Mouse (Mus musculus): ENCODE results near the gene Ssbp1. TPM values are rescaled to one million over a fixed set of nuclear protein-coding genes. Genes with fewer than 3 reads are reported as not detected.

Gene Ssbp1
- polyA plus RNA-seq, 1 experiment: 0.59 TPM

DNA sequence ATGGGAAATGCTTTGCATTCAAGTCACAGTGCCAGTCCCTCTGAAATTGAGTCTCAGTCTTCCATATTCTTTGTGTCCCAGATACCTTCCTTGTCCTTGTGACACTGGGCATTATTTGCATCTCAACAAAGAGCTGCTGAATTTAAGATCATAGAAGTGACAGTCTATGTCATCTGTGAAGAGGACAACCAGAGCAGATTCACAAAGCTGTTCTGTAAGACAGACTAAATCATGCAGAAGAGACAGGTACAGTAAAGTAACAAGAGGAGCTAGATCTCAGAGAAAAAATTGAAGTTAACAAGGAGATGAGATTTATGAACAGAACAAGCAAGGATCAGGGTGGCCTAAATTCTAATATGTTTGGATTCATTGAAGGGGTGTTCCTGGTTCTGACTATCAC, 19.8 kb downstream of the Ssbp1 start, which contains the start of gene Tas2r137:
Gene Tas2r137, plus strand, starts transcription at position 301 of the 400 bp plus-strand sequence.
- H3K4me3 ChIP-seq (replicated peaks): no peak within 1 kb of the TSS
- TF ChIP-seq TAL1 (IDR thresholded peaks at IDR 0.05; ENCODE audit: low read length): no peak
- TF ChIP-seq GATA1 (IDR thresholded peaks at IDR 0.05; ENCODE audit: low read length): no peak
- no peaks in the 10 kb centered on the region for H3K9me3 ChIP-seq (ENCODE audit: control insufficient read depth, low read length)
- no peaks in the 10 kb centered on the region for H3K27me3 ChIP-seq (ENCODE audit: control insufficient read depth)
- H3K36me3 ChIP-seq (ENCODE audit: control insufficient read depth): no peaks in the 10 kb centered on the region
- H3K4me1 ChIP-seq (ENCODE audit: control insufficient read depth): no peaks in the 10 kb centered on the region

DNA sequence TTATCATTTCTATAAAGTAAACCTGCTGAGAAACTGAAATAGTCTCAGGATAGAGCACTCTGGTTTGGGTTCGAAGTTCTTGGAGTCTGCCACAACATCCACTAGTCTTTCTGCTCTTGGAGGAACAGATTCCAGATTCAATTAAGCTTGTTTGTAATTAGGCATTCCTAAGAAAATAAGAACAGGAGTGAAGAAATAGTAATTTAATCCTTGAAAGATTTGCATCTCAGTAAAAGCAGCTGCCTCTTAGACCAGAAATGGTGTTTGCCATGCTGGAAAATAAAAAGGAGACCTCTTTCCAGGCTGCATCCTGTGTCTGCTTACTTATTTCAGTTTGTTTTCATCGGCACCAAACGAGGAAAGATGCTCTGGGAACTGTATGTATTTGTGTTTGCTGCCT, 22.1 kb downstream of the Ssbp1 start, which contains the start of gene Tas2r108:
Gene Tas2r108, plus strand, starts transcription at position 301 of the 400 bp plus-strand sequence.
- TF ChIP-seq TAL1 (IDR thresholded peaks at IDR 0.05; ENCODE audit: low read length): no peak
- no peak for TF ChIP-seq GATA1 (IDR thresholded peaks at IDR 0.05; ENCODE audit: low read length)
- H3K4me3 ChIP-seq (replicated peaks): no peak within 1 kb of the TSS

DNA sequence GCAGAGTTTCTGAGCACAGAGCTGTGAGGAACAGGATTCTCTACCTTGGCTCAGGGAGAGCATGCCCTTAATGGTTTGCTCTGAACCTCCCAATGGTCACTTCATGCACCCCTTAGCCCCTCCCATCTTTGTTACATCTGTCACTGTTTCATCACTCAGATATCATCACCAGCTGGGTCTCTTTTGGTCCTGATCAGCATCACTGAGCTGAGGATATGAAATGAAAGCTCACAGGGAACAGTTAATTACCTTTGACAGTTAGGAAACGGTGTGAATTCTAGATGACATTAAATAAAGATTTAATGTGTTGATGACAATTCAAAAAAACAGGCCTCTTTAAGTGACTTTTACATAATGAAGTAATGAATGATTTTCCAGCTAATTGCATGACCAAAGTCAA, 48.3 kb downstream of the Ssbp1 start, which contains the start of gene Prss37:
Gene Prss37, minus strand, starts transcription at position 101 of the 400 bp plus-strand sequence.
- Histone ChIP-seq H3K4me1 (ENCODE audit: control insufficient read depth) (no peaks in the 10 kb centered on the region), H3K27me3 (ENCODE audit: control insufficient read depth) (no peaks in the 10 kb centered on the region), H3K9me3 (ENCODE audit: control insufficient read depth, low read length) (no peaks in the 10 kb centered on the region), H3K36me3 (ENCODE audit: control insufficient read depth) (no peaks in the 10 kb centered on the region), H3K4me3 (replicated peaks) (no peak within 1 kb of the TSS)
- TF ChIP-seq GATA1 (IDR thresholded peaks at IDR 0.05; ENCODE audit: low read length) (no peak), TAL1 (IDR thresholded peaks at IDR 0.05; ENCODE audit: low read length) (no peak)

More for the DNA sequence above, 22.1 kb downstream of the Ssbp1 start, which contains the start of gene Tas2r108:
- Histone ChIP-seq H3K27me3 (ENCODE audit: control insufficient read depth) (no peaks in the 10 kb centered on the region), H3K4me1 (ENCODE audit: control insufficient read depth) (no peaks in the 10 kb centered on the region), H3K36me3 (ENCODE audit: control insufficient read depth) (no peaks in the 10 kb centered on the region), H3K9me3 (ENCODE audit: control insufficient read depth, low read length) (no peaks in the 10 kb centered on the region)

Other genes with a start within 250 kb of the Ssbp1 start
- 0.09 and 0.16 TPM in 2 replicates for gene Agk, start 146.2 kb upstream of the Ssbp1 start, polyA plus RNA-seq (2012)
- gene E330009J07Rik, start 35.2 kb upstream of the Ssbp1 start, polyA plus RNA-seq (2012): not detected in 2 replicates
- not detected in 2 replicates for gene Wee2, start 32.3 kb upstream of the Ssbp1 start, polyA plus RNA-seq (2012)
- not detected in 2 replicates for gene Tas2r137, start 19.9 kb downstream of the Ssbp1 start, polyA plus RNA-seq (2012)
- gene Tas2r108, start 22.2 kb downstream of the Ssbp1 start, polyA plus RNA-seq (2012): not detected in 2 replicates
- gene Prss37, start 48.2 kb downstream of the Ssbp1 start, polyA plus RNA-seq (2012): not detected in 2 replicates
- gene Olfr461, start 83.7 kb downstream of the Ssbp1 start, polyA plus RNA-seq (2012): not detected in 2 replicates
- gene Olfr460, start 98.1 kb downstream of the Ssbp1 start, polyA plus RNA-seq (2012): not detected in 2 replicates
- not detected in 2 replicates for gene Clec5a, start 114.5 kb downstream of the Ssbp1 start, polyA plus RNA-seq (2012)
- gene Tas2r138, start 142.0 kb downstream of the Ssbp1 start, polyA plus RNA-seq (2012): not detected in 2 replicates
- gene Mgam, start 157.5 kb downstream of the Ssbp1 start, polyA plus RNA-seq (2012): 0.10 TPM in 1 of 2 replicates, not detected in the other